Mouse (Mus musculus): ENCODE data around the gene Nudcd3.

The Nudcd3 gene

GRCm38 (mm10) chr11:6200087-6200569, at the start of gene Nudcd3:
TSS of gene Nudcd3 (minus strand) at chr11:6200415.
- peak; percentile 86 for DNase-seq (ENCODE audit: low read depth, low spot score)

GRCm38 (mm10) chr11:6244707-6245106, 44.5 kb upstream of the Nudcd3 start:
- DNase-seq (ENCODE audit: low read depth, low spot score) = no peak

GRCm38 (mm10) chr11:6233025-6233424, 32.8 kb upstream of the Nudcd3 start:
- DNase-seq (ENCODE audit: low read depth, low spot score) = no peak

- DNase-seq (ENCODE audit: low read depth, low spot score) = no peak
Observed at GRCm38 (mm10) chr11:6230012-6230411, 29.8 kb upstream of the Nudcd3 start, which contains the start of gene Npc1l1. TSS of gene Npc1l1 (minus strand) at chr11:6230143.

- no peak for DNase-seq (ENCODE audit: low read depth, low spot score)
Observed at GRCm38 (mm10) chr11:6224541-6225229, 24.5 kb upstream of the Nudcd3 start.

- no peak for DNase-seq (ENCODE audit: low read depth, low spot score)
Observed at GRCm38 (mm10) chr11:6222187-6222586, 22.0 kb upstream of the Nudcd3 start.

GRCm38 (mm10) chr11:6219967-6220366, 19.8 kb upstream of the Nudcd3 start:
- no peak for DNase-seq (ENCODE audit: low read depth, low spot score)

GRCm38 (mm10) chr11:6218189-6218896, 18.1 kb upstream of the Nudcd3 start:
- no peak for DNase-seq (ENCODE audit: low read depth, low spot score)

- DNase-seq (ENCODE audit: low read depth, low spot score) = no peak
Observed at GRCm38 (mm10) chr11:6216834-6217233, 16.6 kb upstream of the Nudcd3 start.

- DNase-seq (ENCODE audit: low read depth, low spot score) = no peak
Observed at GRCm38 (mm10) chr11:6208158-6208557, 7.9 kb upstream of the Nudcd3 start.

GRCm38 (mm10) chr11:6207090-6207489, 6.9 kb upstream of the Nudcd3 start:
- no peak for DNase-seq (ENCODE audit: low read depth, low spot score)

GRCm38 (mm10) chr11:6200570-6200969, 355 bp upstream of the Nudcd3 start:
- no peak for DNase-seq (ENCODE audit: low read depth, low spot score)

- DNase-seq (ENCODE audit: low read depth, low spot score) = no peak
Observed at GRCm38 (mm10) chr11:6199410-6200086, 667 bp downstream of the Nudcd3 start, which contains the start of gene A730071L15Rik. TSS of gene A730071L15Rik (plus strand) at chr11:6200029.

GRCm38 (mm10) chr11:6198449-6198848, 1.8 kb downstream of the Nudcd3 start:
- DNase-seq (ENCODE audit: low read depth, low spot score) = no peak

- no peak for DNase-seq (ENCODE audit: low read depth, low spot score)
Observed at GRCm38 (mm10) chr11:6196780-6197179, 3.4 kb downstream of the Nudcd3 start.

GRCm38 (mm10) chr11:6187878-6188277, 12.3 kb downstream of the Nudcd3 start:
- peak; percentile 86 for DNase-seq (ENCODE audit: low read depth, low spot score)

GRCm38 (mm10) chr11:6187399-6187798, 12.8 kb downstream of the Nudcd3 start:
- DNase-seq (ENCODE audit: low read depth, low spot score) = no peak

GRCm38 (mm10) chr11:6184202-6184935, 15.8 kb downstream of the Nudcd3 start:
- no peak for DNase-seq (ENCODE audit: low read depth, low spot score)

GRCm38 (mm10) chr11:6183246-6183645, 17.0 kb downstream of the Nudcd3 start:
- DNase-seq (ENCODE audit: low read depth, low spot score) = no peak

- no peak for DNase-seq (ENCODE audit: low read depth, low spot score)
Observed at GRCm38 (mm10) chr11:6180811-6181399, 19.3 kb downstream of the Nudcd3 start.

GRCm38 (mm10) chr11:6179194-6179593, 21.0 kb downstream of the Nudcd3 start:
- DNase-seq (ENCODE audit: low read depth, low spot score) = no peak

Data from brain, embryonic 18.5 days (tissue).